Mouse (Mus musculus) skeletal muscle tissue, adult 2 months (tissue): ENCODE measurements around the gene P2rx6.
"Not testable (repeated sequence)": the region's sequence is repeated elsewhere in the genome, so short reads cannot be mapped to it uniquely, and the experiment has no call there.

Source experiments
- DNase-seq: peaks from one replicate; pipeline ENCODE4 v3.0.0-alpha.2; 2012; ENCODE audit warnings: low read depth, low spot score

P2rx6 gene

GRCm38 (mm10) chr16:17561128-17561750 lies 446 bp upstream of the P2rx6 start, which contains the start of gene Lrrc74b:
Gene Lrrc74b (minus strand): TSS chr16:17561247.
- DNase-seq, result peak; percentile 89

GRCm38 (mm10) chr16:17563580-17563979 lies 1.9 kb downstream of the P2rx6 start:
- no peak for DNase-seq

GRCm38 (mm10) chr16:17564221-17564620 lies 2.5 kb downstream of the P2rx6 start:
- DNase-seq, result no peak

DNA sequence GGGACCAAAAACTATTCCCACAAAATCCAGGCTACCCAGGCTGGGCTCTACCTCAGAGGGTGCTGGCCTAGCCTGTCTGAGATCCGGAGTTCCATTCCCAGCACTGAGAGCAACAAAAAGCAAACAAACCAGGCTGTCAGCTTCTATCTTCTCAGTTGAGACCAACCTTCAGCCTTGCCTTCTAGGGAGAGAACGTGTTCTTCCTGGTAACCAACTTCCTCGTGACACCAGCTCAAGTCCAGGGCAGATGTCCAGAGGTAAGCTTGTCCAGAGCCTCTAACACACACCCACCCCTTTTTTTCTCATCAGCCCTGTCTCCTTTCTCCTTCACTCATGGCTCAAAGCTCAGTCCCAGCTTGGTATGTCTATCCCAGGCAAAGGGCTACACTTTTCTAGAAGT lies 3.1 kb downstream of the P2rx6 start:
- DNase-seq, result no peak

DNA sequence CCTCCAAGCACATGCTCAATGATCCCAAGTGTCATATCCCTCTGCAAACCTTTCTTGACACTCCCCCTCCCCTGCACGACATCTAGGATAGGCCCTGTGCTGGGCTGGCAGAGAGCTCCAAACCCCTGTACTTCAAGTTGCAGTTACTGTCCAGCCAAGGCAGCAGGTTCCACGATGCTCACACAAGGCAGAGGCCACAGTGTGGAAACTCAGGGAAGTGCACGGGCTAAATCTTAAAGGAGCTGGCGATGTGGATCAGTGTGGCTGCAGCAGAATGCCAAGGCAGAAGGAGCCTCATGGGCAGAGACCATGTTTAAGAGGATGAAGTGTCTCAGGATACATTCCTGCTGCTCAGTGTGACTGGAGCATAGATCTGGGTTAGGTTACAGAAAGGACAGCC lies 4.5 kb downstream of the P2rx6 start:
- DNase-seq, result no peak

GRCm38 (mm10) chr16:17575870-17576824 lies 14.5 kb downstream of the P2rx6 start:
- no peak for DNase-seq

GRCm38 (mm10) chr16:17576825-17577215 lies 15.1 kb downstream of the P2rx6 start:
- DNase-seq, result no peak

- DNase-seq, result no peak
Measured at GRCm38 (mm10) chr16:17583064-17583463, 21.4 kb downstream of the P2rx6 start, which contains the start of gene Slc7a4. Gene Slc7a4 (minus strand): TSS chr16:17583214.

GRCm38 (mm10) chr16:17584555-17584954 lies 22.9 kb downstream of the P2rx6 start:
- no peak for DNase-seq

DNA sequence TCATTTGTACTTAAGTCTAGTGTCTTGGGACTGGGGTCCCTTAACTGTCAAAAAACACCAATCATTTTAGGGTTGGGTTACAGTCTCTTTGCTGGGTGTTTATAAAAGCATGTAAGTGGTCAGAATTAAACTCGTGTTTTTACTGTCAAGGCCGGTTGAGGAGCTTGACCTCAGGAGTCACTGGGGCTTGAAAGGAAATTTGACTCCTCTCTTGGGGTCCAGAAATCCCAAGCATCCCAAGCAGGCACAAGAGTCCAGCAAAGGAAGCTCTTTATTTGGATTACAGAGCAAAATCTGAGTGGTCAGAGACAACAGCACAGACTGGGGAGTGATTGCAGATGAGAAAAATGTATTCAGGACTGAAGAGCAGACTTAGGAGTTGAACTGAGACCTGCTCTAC lies 29.0 kb downstream of the P2rx6 start:
- DNase-seq, result no peak

DNA sequence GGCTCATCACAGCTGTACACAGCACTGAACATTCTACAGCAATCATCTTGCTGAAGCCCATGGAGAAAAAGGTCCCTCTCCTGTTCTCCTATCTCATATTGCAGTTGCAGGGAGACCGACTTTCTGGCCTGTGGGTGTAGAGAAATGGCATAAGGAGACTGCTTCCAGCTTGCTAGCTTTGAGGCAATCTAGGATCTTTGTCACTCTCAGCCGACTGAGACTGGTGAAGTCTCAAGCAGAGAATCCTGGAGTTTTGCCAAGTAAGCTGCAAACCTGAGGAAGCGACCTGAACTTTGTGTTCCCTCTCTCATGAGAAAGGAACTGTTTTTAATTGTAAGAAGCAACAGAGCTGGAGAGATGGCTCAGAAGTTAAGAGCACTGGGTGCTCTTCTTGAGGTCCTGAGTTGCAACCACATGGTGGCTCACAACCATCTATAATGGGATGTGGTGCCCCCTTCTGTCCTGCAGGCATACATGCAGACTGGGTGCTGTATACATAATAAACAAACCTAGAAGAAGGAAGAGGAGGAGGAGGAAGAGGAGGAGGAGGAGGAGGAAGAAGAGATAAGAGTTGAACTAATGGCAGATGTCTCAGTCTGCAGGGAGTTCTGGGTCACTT lies 39.4 kb downstream of the P2rx6 start:
- no peak for DNase-seq

DNA sequence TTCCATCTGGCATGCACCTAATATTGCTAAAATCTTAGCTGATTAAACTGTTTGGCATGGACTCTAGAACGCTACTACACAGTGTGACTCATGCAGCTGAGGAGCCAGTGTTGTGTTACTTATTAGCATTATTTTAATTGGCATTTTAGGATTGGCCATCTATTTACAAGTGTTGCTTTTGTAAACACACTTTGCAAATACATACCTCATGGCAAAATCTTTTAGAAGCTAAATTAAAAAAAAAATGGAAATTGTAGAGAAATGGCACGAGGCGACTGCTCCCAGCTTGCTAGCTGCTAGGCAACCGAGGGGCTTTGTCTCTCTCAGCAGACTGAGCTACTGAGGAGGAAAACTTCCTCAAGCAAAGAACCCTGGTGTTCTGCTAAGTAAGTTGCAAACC lies 43.3 kb downstream of the P2rx6 start:
- no peak for DNase-seq

GRCm38 (mm10) chr16:17605684-17606083 lies 44.0 kb downstream of the P2rx6 start:
- no peak for DNase-seq

GRCm38 (mm10) chr16:17611383-17611782 lies 49.7 kb downstream of the P2rx6 start:
- no peak for DNase-seq

GRCm38 (mm10) chr16:17614740-17615139 lies 53.1 kb downstream of the P2rx6 start:
- not testable (repeated sequence) for DNase-seq

DNA sequence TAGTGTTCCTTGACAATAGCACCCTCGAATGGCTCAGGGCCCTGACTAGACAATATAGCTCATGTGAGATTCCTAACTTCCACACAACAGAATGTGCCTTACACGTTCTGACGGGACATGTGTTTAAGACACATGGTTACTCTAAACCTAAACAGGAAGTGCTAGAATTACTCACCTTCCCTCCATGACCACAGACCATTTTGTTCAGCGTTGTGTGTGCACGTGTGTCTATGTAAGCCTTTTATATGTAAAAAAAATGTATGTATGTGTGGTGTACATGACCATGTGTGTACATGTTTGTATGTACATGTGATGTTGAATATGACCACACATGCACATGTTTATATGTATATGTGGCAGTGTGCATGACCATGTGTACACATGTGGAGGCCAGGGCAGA lies 54.5 kb downstream of the P2rx6 start:
- DNase-seq, result no peak

- DNase-seq, result no peak
Measured at GRCm38 (mm10) chr16:17617922-17618565, 56.4 kb downstream of the P2rx6 start.

DNA sequence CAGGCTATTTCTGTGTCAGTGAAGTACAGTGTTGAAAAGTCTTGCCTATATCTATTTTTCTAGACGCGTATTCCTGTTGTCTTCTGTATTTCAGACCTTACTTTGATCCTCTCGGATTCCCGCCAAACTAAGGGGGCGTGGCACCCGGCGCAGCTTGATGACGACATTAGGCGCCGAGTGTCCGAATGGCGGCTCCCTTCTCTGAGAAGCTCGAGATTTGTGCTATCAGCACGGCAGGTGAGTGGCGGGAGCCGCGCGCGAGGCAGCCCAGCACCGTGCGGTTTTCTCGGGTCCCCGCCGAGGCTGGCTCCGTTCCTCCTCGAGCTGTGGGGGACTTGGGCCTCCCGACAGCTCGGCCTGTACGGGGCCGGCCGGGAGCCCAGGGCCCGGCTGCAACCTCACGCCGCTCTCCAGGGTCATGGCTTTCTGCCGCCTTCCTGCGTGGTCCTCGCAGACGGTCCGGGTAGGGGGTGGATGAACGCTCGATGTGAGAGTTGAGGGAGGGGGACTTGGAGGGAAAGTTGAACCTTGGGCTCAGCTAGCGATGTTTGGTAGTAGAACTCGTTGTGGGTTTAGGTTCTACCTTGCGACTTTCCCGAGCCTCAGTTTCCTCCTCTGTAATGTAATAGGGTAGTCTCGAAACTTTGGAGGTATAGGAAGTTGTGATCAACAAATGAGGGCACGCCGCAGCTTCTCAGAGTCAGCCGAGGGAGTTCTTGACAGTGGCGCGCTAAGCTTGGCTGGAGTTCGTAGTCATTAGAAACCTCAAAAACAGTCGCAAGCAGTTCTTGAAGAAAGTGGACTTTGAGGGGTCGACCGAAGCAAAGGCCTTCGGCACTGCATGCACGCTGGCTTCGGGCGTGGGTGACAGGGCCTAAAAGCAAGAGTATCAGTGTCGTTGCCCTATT lies 57.8 kb downstream of the P2rx6 start, which contains the start of gene Smpd4:
Gene Smpd4, plus strand, starts transcription at position 157 of the 908 bp plus-strand sequence.
- DNase-seq, result peak; percentile 67

GRCm38 (mm10) chr16:17621936-17622335 lies 60.3 kb downstream of the P2rx6 start:
- DNase-seq, result no peak

DNA sequence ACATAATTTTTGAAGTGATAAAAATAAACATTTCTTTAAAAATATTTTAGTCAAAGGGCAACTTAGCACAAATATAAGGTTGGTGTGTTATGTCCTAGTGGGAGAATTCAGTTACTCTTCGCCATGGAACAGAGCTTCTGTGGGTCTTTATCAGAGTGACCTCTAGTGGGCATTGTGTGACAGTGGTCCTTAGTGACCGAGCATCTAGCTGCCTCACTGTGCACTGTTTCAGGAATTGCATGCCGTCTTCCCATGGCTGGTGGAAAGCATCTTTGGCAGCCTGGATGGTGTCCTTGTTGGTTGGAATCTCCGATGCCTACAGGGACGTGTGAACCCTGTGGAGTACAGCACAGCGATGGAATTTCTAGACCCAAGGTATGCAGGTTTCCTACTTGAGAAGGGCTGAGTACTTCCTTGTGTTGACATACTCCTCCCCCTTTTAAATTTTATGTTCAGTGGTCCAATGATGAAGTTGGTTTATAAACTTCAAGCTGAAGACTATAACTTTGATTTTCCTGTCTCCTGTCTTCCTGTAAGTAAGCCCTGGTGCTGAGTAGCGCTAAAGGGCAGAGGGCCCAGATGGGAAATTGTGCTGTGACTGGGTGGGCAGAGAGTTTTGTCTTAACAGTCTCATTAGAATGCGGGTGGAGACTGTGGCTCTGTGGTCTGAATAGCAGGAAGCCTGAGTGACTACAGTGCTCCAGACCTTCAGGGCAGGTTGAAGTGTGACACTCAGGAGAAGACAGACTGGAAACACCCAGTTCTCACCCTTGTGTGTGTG lies 64.0 kb downstream of the P2rx6 start:
- no peak for DNase-seq
